Mouse (Mus musculus): Measurements from ENCODE around the gene Gps2. TPM values are rescaled to one million over a fixed set of nuclear protein-coding genes. Genes with fewer than 3 reads are reported as not detected.
A peak's percentile ranks its signal among the peaks of the same experiment; 100 is the strongest.

The Gps2 gene
- total and polyA plus RNA-seq, 3 experiments = 78.0 to 113 TPM; not detected in 1

- peak; percentile 54; the same call in 1 of the 2 replicates for TF ChIP-seq NRF1 (IDR thresholded peaks at IDR 0.05; ENCODE audit: insufficient read depth, low read depth, low read length, poor library complexity, severe bottlenecking)
- TF ChIP-seq BHLHE40 (IDR thresholded peaks at IDR 0.05; ENCODE audit: borderline replicate concordance, low read depth, low read length) = no peak
- TF ChIP-seq POLR2AphosphoS2 (IDR thresholded peaks at IDR 0.05; ENCODE audit: low read length) = peak; percentile 89; the same call in 1 of the 2 replicates
- peak; percentile 85 for TF ChIP-seq E2F4 (IDR thresholded peaks at IDR 0.05; ENCODE audit: borderline replicate concordance, low read depth, low read length)
- TF ChIP-seq USF1 (IDR thresholded peaks at IDR 0.05; ENCODE audit: low read depth, low read length) = 0 out of 2 replicates have a peak, but pooled peaks have one; percentile 43
- TF ChIP-seq CHD2 (IDR thresholded peaks at IDR 0.05; ENCODE audit: low read length) = 0 out of 2 replicates have a peak, but pooled peaks have one; percentile 16
- peak in 1 of 2 experiments; percentile 17; a peak in 2 of 4 replicates for TF ChIP-seq POLR2A (IDR thresholded peaks at IDR 0.05; ENCODE audit: control insufficient read depth in 1 of 2, insufficient read depth in 1 of 2, low read depth in 1 of 2, low read length in 2 of 2, poor library complexity in 1 of 2)
- TF ChIP-seq RAD21 (IDR thresholded peaks at IDR 0.05; ENCODE audit: low read depth, low read length) = no peak
- TF ChIP-seq TBP (IDR thresholded peaks at IDR 0.05; ENCODE audit: low read depth, low read length) = peak; percentile 66; the same call in 1 of the 2 replicates
- no peak; the same call in 1 of the 2 replicates for TF ChIP-seq ETS1 (IDR thresholded peaks at IDR 0.05; ENCODE audit: low read depth, low read length)
- no peak for TF ChIP-seq EP300 (IDR thresholded peaks at IDR 0.05; ENCODE audit: low read depth in 1 of 2, low read length in 2 of 2)
- TF ChIP-seq MXI1 (IDR thresholded peaks at IDR 0.05; ENCODE audit: low read depth, low read length) = peak; percentile 89
- TF ChIP-seq NELFE (IDR thresholded peaks at IDR 0.05; ENCODE audit: low read depth, low read length) = peak; percentile 61; the same call in 1 of the 2 replicates
- TF ChIP-seq SIN3A (IDR thresholded peaks at IDR 0.05; ENCODE audit: low read length) = peak; percentile 91
- TF ChIP-seq UBTF (IDR thresholded peaks at IDR 0.05; ENCODE audit: borderline replicate concordance, insufficient read depth, low read depth, low read length) = peak; percentile 79; the same call in 1 of the 2 replicates
- TF ChIP-seq MYB (IDR thresholded peaks at IDR 0.05; ENCODE audit: low read depth, low read length) = no peak
- peak; percentile 2; the same call in 1 of the 2 replicates for TF ChIP-seq GATA1 (IDR thresholded peaks at IDR 0.05; ENCODE audit: low read depth, low read length)
- TF ChIP-seq MAFK (IDR thresholded peaks at IDR 0.05; ENCODE audit: borderline replicate concordance, low read depth, low read length) = no peak
- peak; percentile 99 for TF ChIP-seq KAT2A (conservative IDR thresholded peaks at IDR 0.05; ENCODE audit: low read depth, low read length)
- TF ChIP-seq TAL1 (IDR thresholded peaks at IDR 0.05; ENCODE audit: low read length) = no peak
Measured at GRCm38 (mm10) chr11:69901406-69901846, 12.3 kb upstream of the Gps2 start (continued).

DNA sequence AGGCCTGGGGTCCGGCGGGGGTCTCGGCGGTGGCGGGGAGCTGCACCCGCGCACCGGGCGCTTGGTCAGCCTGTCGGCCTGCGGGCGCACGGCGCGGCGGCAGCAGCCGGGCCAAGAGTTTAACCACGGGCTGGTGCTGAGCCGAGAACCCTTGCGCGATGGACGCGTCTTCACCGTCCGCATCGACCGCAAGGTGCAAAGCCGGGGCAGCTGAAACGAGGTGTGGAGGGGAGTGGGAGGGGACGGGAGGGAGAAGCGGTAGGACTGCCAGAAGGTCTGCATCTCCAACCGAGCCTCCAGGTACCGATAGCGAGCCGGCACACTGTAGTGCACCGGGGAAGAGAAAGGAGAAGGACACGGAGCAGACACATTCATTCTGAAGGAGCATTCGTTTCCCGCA is 11.7 kb upstream of the Gps2 start:
- peak overlapping the region; percentile 81 for H3K9ac ChIP-seq (ENCODE audit: control insufficient read depth, low read depth, low read length, poor library complexity, severe bottlenecking)
- no peak for TF ChIP-seq JUND (IDR thresholded peaks at IDR 0.05; ENCODE audit: low read depth, low read length)
- no peak for TF ChIP-seq USF1 (IDR thresholded peaks at IDR 0.05; ENCODE audit: low read depth, low read length)
- TF ChIP-seq POLR2A (IDR thresholded peaks at IDR 0.05; ENCODE audit: control insufficient read depth in 1 of 2, insufficient read depth in 1 of 2, low read depth in 1 of 2, low read length in 2 of 2, poor library complexity in 1 of 2) = peak in 1 of 2 experiments; percentile 31; a peak in 1 of 4 replicates
- peak; percentile 63 for DNase-seq (ENCODE audit: low read depth, low spot score)
- H3K36me3 ChIP-seq (ENCODE audit: control insufficient read depth in 1 of 2, insufficient read depth in 2 of 2, low read length in 2 of 2) = peaks cover 3 to 6% of the 10 kb centered on the region in 2 experiments; a peak in 2 of 4 replicates
- no peaks in the 10 kb centered on the region for H3K9me3 ChIP-seq (replicated peaks; ENCODE audit: insufficient read depth, low read length)
- H3K4me3 ChIP-seq (ENCODE audit: control insufficient read depth in 1 of 2, insufficient read depth in 1 of 2, low read depth in 2 of 2, low read length in 2 of 2) = peak overlapping the region; percentile 58 to 77
- H3K27ac ChIP-seq (ENCODE audit: control insufficient read depth, low read depth, low read length) = peak overlapping the region; percentile 48
- peaks cover 18% of the 10 kb centered on the region for H3K79me2 ChIP-seq (ENCODE audit: control insufficient read depth, insufficient read depth, low read length, poor library complexity)
- H3K27me3 ChIP-seq (ENCODE audit: control insufficient read depth in 1 of 2, insufficient read depth in 2 of 2, low read length in 2 of 2) = no peaks in the 10 kb centered on the region
- H3K4me1 ChIP-seq (ENCODE audit: control insufficient read depth in 1 of 2, insufficient read depth in 2 of 2, low read length in 2 of 2) = peaks cover 0 to 12% of the 10 kb centered on the region in 2 experiments; a peak in 2 of 4 replicates

All from MEL (cell line).